Mouse (Mus musculus) C3H10T1/2 (cell line): ENCODE data around the gene Flvcr2. TPM values are rescaled to one million over a fixed set of nuclear protein-coding genes. Genes with fewer than 3 reads are reported as not detected.

Experiments
- polyA plus RNA-seq, 2 experiments: library from polyadenylated mRNA; unstranded; fragments of >200 nt; fragmentation: generic; extraction: Trizol; gene quantifications; one replicate each; pipeline ENCODE4 v1.2.1; 2012; ENCODE audit warnings: missing spikeins in 2 of 2

Flvcr2 gene
- under 1 TPM in 1 of 2 experiments, not detected in 1; 0.08 TPM for polyA plus RNA-seq

GRCm38 (mm10) chr12:85745827-85746695, at the start of gene Flvcr2:
TSS of gene Flvcr2 (plus strand) at chr12:85746539.

GRCm38 (mm10) chr12:85824438-85825264, 78.3 kb downstream of the Flvcr2 start, which contains the start of the genes Erg28 and Ttll5:
TSS of gene Erg28 (minus strand) at chr12:85824550.
TSS of gene Ttll5 (plus strand) at chr12:85824659.

Other genes with a start within 250 kb of the Flvcr2 start
- gene Jdp2, start 147.5 kb upstream of the Flvcr2 start, polyA plus RNA-seq: 10 to 100 TPM in 1 of 2 experiments, 1 to 10 TPM in 1; 8.5 to 40.7 TPM
- under 1 TPM in 1 of 2 experiments, not detected in 1; 0.05 TPM for gene Batf, start 59.9 kb upstream of the Flvcr2 start, polyA plus RNA-seq
- 10 to 100 TPM; 37.7 to 51.1 TPM for gene Erg28, start 78.0 kb downstream of the Flvcr2 start, polyA plus RNA-seq
- 10 to 100 TPM in 1 of 2 experiments, 1 to 10 TPM in 1; 8.3 to 10.4 TPM for gene Ttll5, start 78.1 kb downstream of the Flvcr2 start, polyA plus RNA-seq